Mouse (Mus musculus) layer of hippocampus, postnatal 25 days (tissue): ENCODE data around the gene Gopc. TPM values are rescaled to one million over a fixed set of nuclear protein-coding genes. Genes with fewer than 3 reads are reported as not detected.

Source experiments
- DNase-seq, 2 experiments: peaks; one replicate each; pipeline ENCODE4 v3.0.0; 2022; ENCODE audit warnings: mixed read lengths in 2 of 2, low spot score in 1 of 2; ENCODE audit errors: extremely low spot score in 1 of 2
- total RNA-seq, 2 experiments: library from RNA; stranded (reverse); gene quantifications; 2 replicates each; pipeline ENCODE4 v1.2.3; 2021

Gopc gene
- 10 to 100 TPM; 42.6 to 43.3 TPM for total RNA-seq

DNA sequence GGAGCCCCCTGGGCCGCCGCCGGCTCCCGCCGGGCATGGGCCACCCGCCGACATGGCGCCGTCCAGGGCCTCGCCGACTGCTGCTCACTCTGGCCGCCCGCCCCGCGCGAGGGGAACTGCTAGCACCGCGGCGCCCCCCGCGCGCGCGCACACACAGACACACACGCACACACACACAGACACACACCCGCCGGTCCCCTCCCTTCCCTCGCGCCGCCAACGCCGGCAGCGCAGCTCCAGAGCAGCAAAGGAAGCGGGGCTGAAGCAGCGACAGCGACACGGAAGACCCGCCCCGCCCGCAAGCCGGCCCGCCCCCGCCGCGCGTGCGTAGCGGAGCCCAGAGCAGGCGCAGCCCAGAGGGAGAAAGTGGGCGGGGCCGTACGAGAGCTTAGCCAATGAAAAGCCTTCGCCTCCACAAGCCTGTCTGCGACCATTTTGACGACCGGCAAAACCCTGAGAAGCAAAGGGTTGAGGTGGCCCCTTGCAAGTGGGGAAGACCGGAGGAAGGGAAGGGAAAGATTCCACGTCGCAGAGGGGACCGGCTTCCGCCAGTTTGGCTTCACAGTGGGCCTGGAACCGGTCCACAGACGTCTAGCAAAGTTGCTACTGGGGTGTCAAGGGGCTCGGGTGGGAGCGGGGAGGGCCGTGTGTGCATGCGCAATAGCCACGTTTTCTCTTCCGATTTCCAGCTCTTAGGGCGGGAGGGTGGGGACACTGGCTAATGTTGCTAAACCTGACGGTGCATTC, at the start of gene Gopc:
Gene Gopc (minus strand): TSS at position 280 of the 747 bp plus-strand sequence.
- peak; percentile 87 to 94 for DNase-seq

- DNase-seq: no peak
Measured at GRCm38 (mm10) chr10:52430953-52431352, 49.0 kb upstream of the Gopc start.

DNA sequence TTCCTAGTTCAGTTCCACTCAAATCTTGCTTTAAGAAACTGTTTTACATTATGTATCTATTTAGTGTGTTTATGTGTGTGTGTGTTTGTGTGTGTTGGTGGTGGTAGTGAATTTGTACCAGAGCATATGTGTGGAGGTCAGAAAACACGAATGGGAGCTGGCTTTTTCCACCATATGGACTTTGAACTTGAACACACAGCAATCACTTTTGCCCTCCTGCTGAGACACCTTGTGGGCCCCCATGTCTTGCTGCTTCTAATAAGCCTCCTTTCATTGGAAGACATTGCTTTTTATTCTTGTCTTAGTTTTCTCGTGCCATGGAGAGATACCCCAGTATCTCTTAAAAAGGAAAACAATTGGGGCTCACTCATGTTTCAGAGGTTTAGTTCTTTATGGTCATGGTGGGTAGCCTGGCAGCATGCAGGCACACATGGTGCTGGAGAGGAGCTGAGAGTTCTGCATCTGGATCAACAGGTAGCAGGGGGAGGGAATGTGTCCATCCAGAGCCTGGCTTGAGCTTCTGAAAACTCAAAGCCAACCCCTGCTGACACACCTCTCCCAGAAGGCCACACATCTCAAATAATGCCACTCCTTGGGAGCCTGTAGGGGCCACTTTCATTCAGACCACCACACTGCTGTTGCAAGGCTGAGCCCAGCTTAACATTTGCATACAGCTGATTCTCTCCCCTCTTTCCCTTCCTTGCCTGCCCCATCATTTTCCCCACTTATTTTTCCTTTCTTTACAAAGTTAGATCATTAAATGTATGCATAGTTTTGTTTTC, 45.9 kb upstream of the Gopc start:
- no peak for DNase-seq

- no peak for DNase-seq
Measured at GRCm38 (mm10) chr10:52426314-52426980, 44.5 kb upstream of the Gopc start.

GRCm38 (mm10) chr10:52423097-52423496, 41.2 kb upstream of the Gopc start:
- peak in 1 of 2 experiments; percentile 20 for DNase-seq

- DNase-seq: no peak
Measured at GRCm38 (mm10) chr10:52421716-52422115, 39.8 kb upstream of the Gopc start.

DNA sequence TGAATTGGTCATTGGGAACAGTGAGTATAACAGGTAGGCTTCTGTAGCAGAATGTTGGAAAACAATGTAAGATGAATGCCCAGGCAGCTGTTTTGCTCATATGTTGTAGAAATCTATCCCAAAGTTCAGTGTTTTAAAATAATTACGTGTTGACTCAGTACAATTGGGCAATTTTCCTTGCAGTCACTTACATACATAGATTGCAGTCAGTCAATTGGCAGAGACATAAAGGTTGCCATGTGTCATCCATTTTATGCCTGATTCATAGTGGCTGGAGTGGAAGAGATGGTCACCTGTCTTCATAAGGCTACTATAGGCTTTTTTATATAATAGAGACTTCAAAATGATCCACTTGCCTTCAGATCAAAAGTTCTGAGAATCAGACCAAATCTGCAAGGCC, 38.6 kb upstream of the Gopc start:
- no peak for DNase-seq

GRCm38 (mm10) chr10:52419402-52419801, 37.5 kb upstream of the Gopc start:
- no peak for DNase-seq

DNA sequence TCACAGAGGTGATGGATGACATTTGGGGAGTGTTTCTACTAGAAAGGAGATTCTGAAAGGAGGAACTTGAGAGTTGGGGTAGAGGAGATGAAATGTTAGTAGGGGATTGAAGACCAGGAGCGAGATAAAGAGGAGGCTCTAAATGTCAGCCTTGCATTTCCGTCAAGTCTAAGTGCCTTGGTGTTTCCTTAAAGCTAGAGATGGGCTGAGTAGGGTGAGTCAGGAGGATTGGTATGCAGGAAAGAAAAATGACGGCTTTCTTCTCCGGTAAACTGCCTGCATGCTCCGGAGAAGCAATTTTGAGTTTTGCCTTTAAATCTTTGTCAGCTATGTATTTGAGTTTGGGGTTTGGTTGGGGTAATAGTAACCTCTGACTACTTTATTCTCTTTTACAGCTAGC, 37.0 kb upstream of the Gopc start:
- no peak for DNase-seq

- DNase-seq: no peak
Measured at GRCm38 (mm10) chr10:52417998-52418860, 36.3 kb upstream of the Gopc start.

- peak; percentile 95 to 96 for DNase-seq
Measured at GRCm38 (mm10) chr10:52417299-52417997, 35.5 kb upstream of the Gopc start, which contains the start of gene Nus1. TSS of gene Nus1 (plus strand) at chr10:52417547.

GRCm38 (mm10) chr10:52416458-52416857, 34.5 kb upstream of the Gopc start:
- no peak for DNase-seq

DNA sequence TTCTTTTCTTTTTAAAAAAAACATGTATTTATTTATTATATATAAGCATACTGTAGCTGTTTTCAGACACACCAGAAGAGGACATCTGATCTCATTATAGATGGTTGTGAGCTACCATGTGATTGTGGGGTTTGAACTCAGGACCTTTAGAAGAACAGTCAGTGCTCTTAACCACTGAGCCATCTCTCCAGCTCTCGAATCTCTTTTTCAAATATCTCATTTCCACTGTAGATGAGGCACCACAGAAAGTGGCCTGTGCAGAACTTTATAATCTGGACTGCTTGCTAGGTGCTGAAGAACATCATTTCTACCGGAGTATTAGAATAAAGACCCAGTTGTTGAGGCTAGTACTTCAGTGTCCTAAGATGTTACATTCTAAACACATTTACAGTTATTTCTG, 33.1 kb upstream of the Gopc start:
- no peak for DNase-seq

DNA sequence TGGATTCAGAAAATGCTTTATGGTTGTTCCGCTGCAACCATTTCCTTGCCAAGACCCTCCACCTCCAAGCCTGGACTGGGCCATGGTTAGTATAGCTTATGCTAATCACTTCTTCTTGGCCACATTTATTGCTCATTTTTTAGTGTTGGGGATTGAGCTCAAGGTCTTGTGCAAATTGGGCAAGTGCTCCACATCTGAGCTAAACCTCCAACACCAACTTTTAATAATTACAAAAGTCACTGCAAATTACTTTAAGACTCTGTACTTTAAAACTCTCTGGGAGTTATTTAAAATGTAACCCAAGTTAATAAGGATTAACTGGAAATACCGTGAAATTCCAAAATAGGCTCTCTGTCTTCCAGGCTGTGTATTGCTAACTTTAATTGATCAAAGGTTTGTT, 25.6 kb upstream of the Gopc start:
- no peak for DNase-seq

GRCm38 (mm10) chr10:52405160-52405559, 23.2 kb upstream of the Gopc start:
- no peak for DNase-seq

GRCm38 (mm10) chr10:52399722-52400121, 17.8 kb upstream of the Gopc start:
- DNase-seq: no peak

DNA sequence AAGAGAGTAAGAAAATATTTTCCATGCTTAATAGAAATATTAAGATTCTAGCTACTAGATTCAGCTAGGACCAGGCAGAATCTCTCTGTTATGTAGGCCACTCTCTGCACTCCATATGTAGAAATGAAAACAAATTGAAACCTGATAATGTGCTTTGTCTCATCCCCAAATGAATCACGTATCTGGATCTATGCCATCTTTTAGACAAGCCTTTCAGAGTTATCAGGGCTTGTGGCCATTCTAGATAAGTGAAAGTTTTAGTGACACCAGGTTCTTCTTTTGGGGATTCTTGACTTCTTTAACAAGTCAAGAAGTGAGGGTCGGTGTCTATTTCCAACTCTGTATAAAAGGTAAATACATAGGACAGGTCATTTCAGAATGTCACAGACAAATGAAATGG, 16.8 kb upstream of the Gopc start:
- no peak for DNase-seq

DNA sequence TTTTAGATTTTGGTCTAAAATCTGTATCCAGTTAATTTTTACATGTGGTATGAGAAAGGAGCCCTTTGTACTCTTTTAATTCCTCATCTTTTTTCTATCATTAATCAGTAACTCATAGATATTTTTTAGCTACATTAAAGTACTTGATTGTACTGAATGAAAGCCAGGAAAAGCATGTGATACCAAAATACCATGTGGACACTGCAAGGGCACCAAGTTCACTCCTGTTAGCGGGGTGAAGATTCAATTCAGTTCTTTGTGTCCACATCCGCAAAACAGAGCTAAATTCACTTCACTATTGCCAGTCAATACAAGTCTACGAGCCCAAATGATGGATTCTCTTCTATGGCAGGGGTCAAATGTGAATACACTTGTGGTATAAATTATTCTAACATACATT, 14.7 kb upstream of the Gopc start:
- no peak for DNase-seq

GRCm38 (mm10) chr10:52391208-52391607, 9.3 kb upstream of the Gopc start:
- no peak for DNase-seq

DNA sequence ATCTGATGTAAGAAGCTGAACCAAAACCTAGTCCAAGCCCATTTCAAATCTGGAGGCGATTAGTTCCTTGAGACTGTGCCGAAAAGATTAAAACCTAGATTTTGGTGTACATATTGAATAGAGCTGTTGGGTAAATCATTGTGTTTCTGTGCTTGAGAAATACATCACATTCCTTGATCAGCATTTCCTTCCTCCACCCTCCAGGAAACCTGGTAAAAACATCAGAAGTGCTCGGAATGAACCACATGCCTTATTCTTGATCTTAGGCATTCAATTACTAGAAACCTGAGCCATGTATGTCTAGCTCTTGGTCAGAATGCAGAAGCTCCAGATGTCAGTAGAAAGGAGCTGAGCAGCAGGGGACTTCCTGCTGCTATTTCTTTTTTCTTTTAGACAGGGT, 7.5 kb upstream of the Gopc start:
- DNase-seq: no peak
